Mouse (Mus musculus) hindbrain, embryonic 16.5 days (tissue): ENCODE measurements around the gene Polh. TPM values are rescaled to one million over a fixed set of nuclear protein-coding genes. Genes with fewer than 3 reads are reported as not detected.

Experiments
- ATAC-seq: fragments of 200-750 bp; cut with Nextera tagmentation; 2 replicates; pipeline ENCODE4 v1.8.0; 2017; ENCODE audit warnings: moderate TSS enrichment, moderate library complexity
- H3K27ac ChIP-seq: fragments of 300-500 bp; sonication (generic); 2 replicates; pipeline ENCODE4 v1.5.1; 2014; ENCODE audit warnings: low read depth, mild to moderate bottlenecking, control low read depth, low read length, moderate library complexity
- H3K27me3 ChIP-seq: fragments of 300-500 bp; sonication (generic); replicated peaks from 2 replicates; pipeline ENCODE4 v1.6.1; 2014; ENCODE audit warnings: low read length; ENCODE audit not compliant: control insufficient read depth, insufficient read depth
- H3K36me3 ChIP-seq: fragments of 300-500 bp; sonication (generic); 2 replicates; pipeline ENCODE4 v1.6.1; 2014; ENCODE audit warnings: mild to moderate bottlenecking, low read length, moderate library complexity, mixed read lengths; ENCODE audit not compliant: control insufficient read depth, insufficient read depth
- H3K4me1 ChIP-seq: fragments of 300-500 bp; sonication (generic); 2 replicates; pipeline ENCODE4 v1.6.1; 2014; ENCODE audit warnings: low read depth, low read length; ENCODE audit not compliant: control insufficient read depth, insufficient read depth
- H3K4me2 ChIP-seq: fragments of 300-500 bp; sonication (generic); 2 replicates; pipeline ENCODE4 v1.6.1; 2014; ENCODE audit warnings: mild to moderate bottlenecking, low read length, control low read depth, moderate library complexity
- H3K4me3 ChIP-seq: fragments of 300-500 bp; sonication (generic); 2 replicates; pipeline ENCODE4 v1.5.1; 2014; ENCODE audit warnings: mild to moderate bottlenecking, low read length, control low read depth, moderate library complexity
- H3K9ac ChIP-seq: fragments of 300-500 bp; sonication (generic); 2 replicates; pipeline ENCODE4 v1.6.1; 2014; ENCODE audit warnings: low read depth, mild to moderate bottlenecking, control low read depth, low read length, moderate library complexity
- H3K9me3 ChIP-seq: fragments of 300-500 bp; sonication (generic); 2 replicates; pipeline ENCODE4 v1.6.1; 2014; ENCODE audit warnings: mild to moderate bottlenecking, low read length, moderate library complexity; ENCODE audit not compliant: control insufficient read depth
- WGBS: fragments of 180-500 bp; shearing (Covaris S2); extraction: QIAGEN DNeasy Blood & Tissue Kit; methylation state at CpG from one replicate; pipeline ENCODE4 v1.1.7; 2014; 5-methylcytosine and 5-hydroxymethylcytosine counted together
- polyA plus RNA-seq: library from polyadenylated mRNA; unstranded; fragments of >200 nt; fragmentation: Nextera tagmentation; extraction: Ambion mirVana; gene quantifications from 2 replicates; pipeline ENCODE4 v1.2.1, GENCODE M21; 2015

Gene Polh
- polyA plus RNA-seq: 6.2 and 8.4 TPM in 2 replicates

GRCm38 (mm10) chr17:46202421-46203071 is at the start of gene Polh, which contains the start of gene Xpo5:
TSS of gene Polh (minus strand) at chr17:46202645.
TSS of gene Xpo5 (plus strand) at chr17:46202782.
- Histone ChIP-seq H3K4me3 (peak within 1 kb of the TSS; percentile 94), H3K27me3 (no peaks in the 10 kb centered on the region), H3K9ac (peak within 1 kb of the TSS; percentile 90), H3K36me3 (peaks cover 26% of the 10 kb centered on the region), H3K4me1 (peaks cover 30% of the 10 kb centered on the region), H3K9me3 (no peaks in the 10 kb centered on the region), H3K27ac (peak within 1 kb of the TSS; percentile 84), H3K4me2 (peak within 1 kb of the TSS; percentile 98)
- peak; percentile 97 for ATAC-seq
- under 1% methylated on average over 66 of the region's 66 CpGs for WGBS

DNA sequence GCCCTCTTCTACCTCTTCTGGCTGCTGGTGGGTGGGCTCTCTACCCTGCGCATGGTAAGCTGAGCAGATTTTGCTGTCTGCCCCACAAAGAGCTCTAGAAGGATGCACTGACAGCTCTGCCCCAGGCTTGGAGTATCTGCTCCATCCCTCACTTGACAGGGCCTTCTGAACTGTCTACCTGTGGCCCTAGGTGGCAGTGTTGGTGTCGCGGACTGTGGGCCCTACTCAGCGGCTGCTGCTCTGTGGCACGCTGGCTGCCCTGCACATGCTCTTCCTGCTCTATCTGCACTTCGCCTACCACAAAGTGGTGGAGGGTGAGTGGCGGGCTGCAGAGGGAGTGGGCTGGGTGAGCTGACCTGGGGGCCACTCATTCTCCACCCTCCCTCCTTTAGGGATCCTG is 48.7 kb upstream of the Polh start:
- H3K4me1 ChIP-seq: peaks cover 38% of the 10 kb centered on the region
- no peak overlapping the region for H3K4me3 ChIP-seq
- no peak overlapping the region for H3K9ac ChIP-seq
- H3K27me3 ChIP-seq: no peaks in the 10 kb centered on the region
- WGBS: 79% methylated on average over 7 of the region's 7 CpGs
- peaks cover 18% of the 10 kb centered on the region for H3K36me3 ChIP-seq
- no peak for ATAC-seq
- no peaks in the 10 kb centered on the region for H3K9me3 ChIP-seq
- no peak overlapping the region for H3K27ac ChIP-seq
- H3K4me2 ChIP-seq: no peak overlapping the region

DNA sequence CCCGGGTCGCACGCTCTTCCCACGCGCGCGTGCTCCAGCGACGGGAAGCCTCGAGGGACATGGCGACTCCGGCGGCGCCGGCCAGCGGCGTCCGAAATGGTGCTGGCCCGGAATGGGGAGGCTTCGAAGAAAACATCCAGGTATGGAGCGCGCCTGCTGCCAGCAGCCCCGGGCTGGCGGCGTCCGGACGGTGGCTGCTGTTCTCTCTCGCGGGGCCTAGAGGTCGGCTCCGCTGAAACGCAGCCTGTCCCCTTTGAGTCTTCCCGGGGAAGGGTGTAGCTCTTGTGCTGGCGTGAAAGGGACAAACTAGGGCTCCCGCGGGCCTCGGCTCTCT is 45.7 kb upstream of the Polh start:
- peak overlapping the region; percentile 82 for H3K27ac ChIP-seq
- H3K9ac ChIP-seq: peak overlapping the region; percentile 81
- H3K9me3 ChIP-seq: no peaks in the 10 kb centered on the region
- peaks cover 25% of the 10 kb centered on the region for H3K4me1 ChIP-seq
- WGBS: under 1% methylated on average over 37 of the region's 37 CpGs
- peak overlapping the region; percentile 63 for H3K4me3 ChIP-seq
- peaks cover 39% of the 10 kb centered on the region for H3K36me3 ChIP-seq
- H3K27me3 ChIP-seq: no peaks in the 10 kb centered on the region
- H3K4me2 ChIP-seq: peak overlapping the region; percentile 91
- ATAC-seq: peak; percentile 64

GRCm38 (mm10) chr17:46247512-46248188 is 45.2 kb upstream of the Polh start, which contains the start of the genes Polr1c and Yipf3:
TSS of gene Polr1c (minus strand) at chr17:46248054.
TSS of gene Yipf3 (plus strand) at chr17:46248080.
- no peaks in the 10 kb centered on the region for H3K27me3 ChIP-seq
- peaks cover 24% of the 10 kb centered on the region for H3K4me1 ChIP-seq
- peak within 1 kb of the TSS; percentile 63 for H3K4me3 ChIP-seq
- under 1% methylated on average over 53 of the region's 53 CpGs for WGBS
- ATAC-seq: peak; percentile 95
- peak within 1 kb of the TSS; percentile 81 for H3K9ac ChIP-seq
- H3K4me2 ChIP-seq: peak within 1 kb of the TSS; percentile 91
- H3K27ac ChIP-seq: peak within 1 kb of the TSS; percentile 82
- H3K36me3 ChIP-seq: peaks cover 43% of the 10 kb centered on the region
- H3K9me3 ChIP-seq: no peaks in the 10 kb centered on the region

GRCm38 (mm10) chr17:46244579-46244978 is 42.1 kb upstream of the Polh start:
- no peaks in the 10 kb centered on the region for H3K27me3 ChIP-seq
- no peak for ATAC-seq
- 54% methylated on average over 10 of the region's 10 CpGs for WGBS

GRCm38 (mm10) chr17:46243624-46244023 is 41.2 kb upstream of the Polh start:
- Histone ChIP-seq H3K36me3 (peaks cover 49% of the 10 kb centered on the region), H3K9ac (no peak overlapping the region), H3K27ac (no peak overlapping the region), H3K4me2 (no peak overlapping the region), H3K4me3 (no peak overlapping the region), H3K27me3 (no peaks in the 10 kb centered on the region), H3K4me1 (peaks cover 10% of the 10 kb centered on the region), H3K9me3 (no peaks in the 10 kb centered on the region)
- ATAC-seq: no peak
- WGBS: 65% methylated on average over 2 of the region's 2 CpGs

More at GRCm38 (mm10) chr17:46244579-46244978, 42.1 kb upstream of the Polh start:
- Histone ChIP-seq H3K4me3 (no peak overlapping the region), H3K36me3 (peaks cover 44% of the 10 kb centered on the region), H3K4me1 (peaks cover 19% of the 10 kb centered on the region), H3K4me2 (no peak overlapping the region), H3K9ac (no peak overlapping the region), H3K27ac (no peak overlapping the region), H3K9me3 (no peaks in the 10 kb centered on the region)

GRCm38 (mm10) chr17:46242993-46243392 is 40.5 kb upstream of the Polh start:
- Histone ChIP-seq H3K4me1 (peaks cover 9% of the 10 kb centered on the region), H3K27me3 (no peaks in the 10 kb centered on the region), H3K27ac (no peak overlapping the region), H3K4me2 (no peak overlapping the region), H3K4me3 (no peak overlapping the region), H3K9me3 (no peaks in the 10 kb centered on the region), H3K36me3 (peaks cover 52% of the 10 kb centered on the region), H3K9ac (no peak overlapping the region)
- WGBS: 91% methylated on average over 4 of the region's 4 CpGs
- no peak for ATAC-seq

GRCm38 (mm10) chr17:46242274-46242673 is 39.8 kb upstream of the Polh start:
- Histone ChIP-seq H3K9me3 (no peaks in the 10 kb centered on the region), H3K27me3 (no peaks in the 10 kb centered on the region), H3K27ac (no peak overlapping the region), H3K36me3 (peaks cover 55% of the 10 kb centered on the region), H3K4me1 (peaks cover 9% of the 10 kb centered on the region), H3K4me3 (no peak overlapping the region), H3K9ac (no peak overlapping the region), H3K4me2 (no peak overlapping the region)
- ATAC-seq: no peak
- 87% methylated on average over 13 of the region's 13 CpGs for WGBS

DNA sequence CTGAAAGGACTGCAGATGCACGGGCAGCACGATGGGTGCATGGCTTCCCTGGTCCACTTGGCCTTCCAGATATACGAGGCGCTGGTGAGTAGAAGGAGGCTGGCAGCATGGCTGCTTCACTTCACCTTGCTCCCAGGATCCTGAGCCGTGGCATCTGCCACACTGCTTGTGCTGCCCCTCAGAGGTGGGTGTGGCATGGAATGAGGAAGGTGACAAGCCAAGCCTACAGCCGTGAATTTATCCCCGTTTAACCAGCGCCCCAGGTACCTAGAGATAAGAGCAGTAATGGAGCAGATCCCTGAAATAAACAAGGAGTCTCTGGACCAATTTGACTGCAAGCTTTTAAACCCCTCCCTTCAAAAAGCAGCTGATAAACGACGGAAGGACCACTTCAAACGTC is 39.0 kb upstream of the Polh start:
- Histone ChIP-seq H3K9me3 (no peaks in the 10 kb centered on the region), H3K27ac (no peak overlapping the region), H3K4me2 (no peak overlapping the region), H3K27me3 (no peaks in the 10 kb centered on the region), H3K36me3 (peaks cover 63% of the 10 kb centered on the region), H3K9ac (no peak overlapping the region), H3K4me1 (peaks cover 2% of the 10 kb centered on the region), H3K4me3 (no peak overlapping the region)
- ATAC-seq: no peak
- 81% methylated on average over 11 of the region's 11 CpGs for WGBS
